Mouse (Mus musculus): ENCODE results near the gene B3galt6.

DNA sequence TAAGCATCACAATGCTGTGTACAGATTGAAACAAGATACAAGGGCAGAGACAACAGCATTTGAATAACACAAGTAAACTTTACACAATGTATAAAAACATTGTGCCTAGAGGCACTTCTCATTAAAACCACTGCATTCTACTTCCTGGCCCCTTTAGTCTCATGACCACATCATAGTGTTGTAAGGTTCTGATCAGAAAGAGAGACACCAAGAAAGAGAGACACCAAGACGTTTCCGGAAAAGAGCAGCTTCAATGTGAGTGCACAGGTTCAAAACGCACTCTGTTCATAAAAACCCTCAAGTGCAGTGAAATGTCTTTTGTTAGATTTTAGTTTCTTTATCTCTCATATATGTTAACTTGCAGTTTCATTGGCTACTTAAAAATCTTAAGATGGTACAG is 11.7 kb upstream of the B3galt6 start:
- TF ChIP-seq CTCF (IDR thresholded peaks at IDR 0.05; ENCODE audit: extremely low read depth, insufficient read length, insufficient replicate concordance, low read depth, low read length) (no peak), POLR2A (IDR thresholded peaks at IDR 0.05; ENCODE audit: low read depth, low read length) (no peak)
